Mouse (Mus musculus): Measurements from ENCODE around the gene D430041D05Rik. TPM values are rescaled to one million over a fixed set of nuclear protein-coding genes. Genes with fewer than 3 reads are reported as not detected.

The D430041D05Rik gene
- polyA plus RNA-seq, 1 experiment from 2014 or later: 2.4 TPM

GRCm38 (mm10) chr2:104192401-104193141, 218.2 kb downstream of the D430041D05Rik start:
- H3K4me1 ChIP-seq (ENCODE audit: control insufficient read depth, insufficient read depth, low read length): no peaks in the 10 kb centered on the region
- no peak overlapping the region for H3K9ac ChIP-seq (ENCODE audit: low read length)
- no peak overlapping the region for H3K27ac ChIP-seq (ENCODE audit: low read depth, low read length)
- no peak overlapping the region for H3K4me3 ChIP-seq (ENCODE audit: low read depth, low read length)
- H3K27me3 ChIP-seq (ENCODE audit: control insufficient read depth, insufficient read depth, low read length): no peaks in the 10 kb centered on the region
- no peaks in the 10 kb centered on the region for H3K9me3 ChIP-seq (ENCODE audit: control insufficient read depth, low read length)
- H3K36me3 ChIP-seq (ENCODE audit: control insufficient read depth, insufficient read depth, low read length): no peaks in the 10 kb centered on the region
- ATAC-seq (ENCODE audit: low FRiP score): no peak
- 92% methylated on average over 18 of the region's 18 CpGs for WGBS
- no peak overlapping the region for H3K4me2 ChIP-seq
- no peak for DNase-seq (ENCODE audit: low spot score, missing footprints)

GRCm38 (mm10) chr2:104191723-104192122, 219.1 kb downstream of the D430041D05Rik start:
- Histone ChIP-seq H3K9ac (ENCODE audit: low read length) (no peak overlapping the region), H3K9me3 (ENCODE audit: control insufficient read depth, low read length) (no peaks in the 10 kb centered on the region), H3K36me3 (ENCODE audit: control insufficient read depth, insufficient read depth, low read length) (no peaks in the 10 kb centered on the region), H3K4me1 (ENCODE audit: control insufficient read depth, insufficient read depth, low read length) (no peaks in the 10 kb centered on the region), H3K4me2 (no peak overlapping the region), H3K4me3 (ENCODE audit: low read depth, low read length) (no peak overlapping the region), H3K27ac (ENCODE audit: low read depth, low read length) (no peak overlapping the region), H3K27me3 (ENCODE audit: control insufficient read depth, insufficient read depth, low read length) (no peaks in the 10 kb centered on the region)
- ATAC-seq (ENCODE audit: low FRiP score): no peak
- 73% methylated on average over 2 of the region's 2 CpGs for WGBS
- no peak for DNase-seq (ENCODE audit: low spot score, missing footprints)

DNA sequence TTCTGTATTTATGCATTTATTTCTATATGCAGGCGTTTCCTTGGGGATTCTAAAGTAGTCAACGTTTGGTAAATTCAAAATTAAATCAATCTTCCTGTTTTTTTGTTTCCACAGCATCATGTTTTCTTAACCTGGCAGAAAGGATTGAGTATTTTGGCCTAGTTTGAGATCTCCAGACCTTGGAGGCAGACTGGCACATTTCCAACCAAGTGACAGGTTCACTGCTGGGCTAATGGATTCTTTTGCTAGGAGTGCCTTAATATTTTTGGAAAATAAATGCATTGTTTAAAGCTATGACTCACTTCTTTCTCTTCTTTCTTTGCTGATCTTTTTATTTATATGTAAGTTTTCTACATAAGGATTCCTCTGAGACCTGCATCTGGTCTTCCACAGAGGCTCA, 222.0 kb downstream of the D430041D05Rik start:
- H3K9me3 ChIP-seq (ENCODE audit: control insufficient read depth, low read length): no peaks in the 10 kb centered on the region
- no peaks in the 10 kb centered on the region for H3K36me3 ChIP-seq (ENCODE audit: control insufficient read depth, insufficient read depth, low read length)
- no peak for ATAC-seq (ENCODE audit: low FRiP score)
- no peaks in the 10 kb centered on the region for H3K27me3 ChIP-seq (ENCODE audit: control insufficient read depth, insufficient read depth, low read length)
- H3K4me1 ChIP-seq (ENCODE audit: control insufficient read depth, insufficient read depth, low read length): no peaks in the 10 kb centered on the region
- H3K4me3 ChIP-seq (ENCODE audit: low read depth, low read length): no peak overlapping the region
- DNase-seq (ENCODE audit: low spot score, missing footprints): no peak
- H3K9ac ChIP-seq (ENCODE audit: low read length): no peak overlapping the region
- H3K4me2 ChIP-seq: no peak overlapping the region
- 76% methylated on average over 2 of the region's 2 CpGs for WGBS
- H3K27ac ChIP-seq (ENCODE audit: low read depth, low read length): no peak overlapping the region

DNA sequence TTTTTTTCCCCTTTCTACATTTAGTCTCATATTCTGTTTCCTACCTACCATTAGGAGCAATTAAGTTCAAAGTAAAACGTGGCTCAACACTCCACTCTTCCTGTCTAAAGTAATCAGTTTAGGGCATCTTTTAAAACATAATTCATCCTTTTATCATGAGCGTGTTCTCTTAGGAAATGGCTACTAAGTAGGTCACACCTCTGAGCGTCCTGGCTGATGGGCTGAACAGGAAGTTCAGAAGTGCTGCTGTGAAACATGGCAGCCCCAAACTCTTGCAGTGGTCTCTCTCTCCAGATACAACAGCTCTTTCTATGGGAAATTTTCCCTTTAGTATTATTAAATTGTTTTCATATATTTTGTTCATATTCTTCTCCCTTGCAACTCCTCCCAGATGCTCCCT, 223.7 kb downstream of the D430041D05Rik start:
- Histone ChIP-seq H3K9ac (ENCODE audit: low read length) (no peak overlapping the region), H3K4me1 (ENCODE audit: control insufficient read depth, insufficient read depth, low read length) (no peaks in the 10 kb centered on the region), H3K36me3 (ENCODE audit: control insufficient read depth, insufficient read depth, low read length) (no peaks in the 10 kb centered on the region), H3K4me2 (no peak overlapping the region), H3K4me3 (ENCODE audit: low read depth, low read length) (no peak overlapping the region), H3K27ac (ENCODE audit: low read depth, low read length) (no peak overlapping the region), H3K9me3 (ENCODE audit: control insufficient read depth, low read length) (no peaks in the 10 kb centered on the region), H3K27me3 (ENCODE audit: control insufficient read depth, insufficient read depth, low read length) (no peaks in the 10 kb centered on the region)
- WGBS: 85% methylated on average over 3 of the region's 3 CpGs
- ATAC-seq (ENCODE audit: low FRiP score) (no peak), DNase-seq (ENCODE audit: low spot score, missing footprints) (no peak)

DNA sequence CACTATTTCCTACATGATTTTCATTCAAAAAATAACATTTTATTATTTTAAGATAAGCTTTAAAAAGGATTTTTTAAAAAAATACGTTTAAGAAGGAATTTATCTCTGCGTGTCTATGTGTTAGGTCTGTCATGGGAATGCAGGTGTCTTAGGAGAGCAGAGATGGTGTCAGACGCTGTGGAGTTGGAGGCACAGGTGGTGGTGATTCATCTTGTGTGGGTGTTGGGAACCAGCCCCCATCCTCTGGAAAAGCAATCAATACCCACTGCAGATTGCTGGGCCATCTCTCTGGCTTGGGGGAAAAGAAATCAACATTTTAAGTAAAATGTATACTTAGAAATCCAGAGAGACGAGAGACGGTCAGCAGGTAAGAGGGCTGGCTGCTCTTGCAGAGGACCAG, 225.2 kb downstream of the D430041D05Rik start:
- Histone ChIP-seq H3K27me3 (ENCODE audit: control insufficient read depth, insufficient read depth, low read length) (no peaks in the 10 kb centered on the region), H3K9me3 (ENCODE audit: control insufficient read depth, low read length) (no peaks in the 10 kb centered on the region), H3K27ac (ENCODE audit: low read depth, low read length) (no peak overlapping the region), H3K9ac (ENCODE audit: low read length) (no peak overlapping the region), H3K4me3 (ENCODE audit: low read depth, low read length) (no peak overlapping the region), H3K36me3 (ENCODE audit: control insufficient read depth, insufficient read depth, low read length) (no peaks in the 10 kb centered on the region), H3K4me1 (ENCODE audit: control insufficient read depth, insufficient read depth, low read length) (no peaks in the 10 kb centered on the region), H3K4me2 (no peak overlapping the region)
- DNase-seq (ENCODE audit: low spot score, missing footprints) (no peak), ATAC-seq (ENCODE audit: low FRiP score) (no peak)
- 88% methylated on average over 5 of the region's 5 CpGs for WGBS

DNA sequence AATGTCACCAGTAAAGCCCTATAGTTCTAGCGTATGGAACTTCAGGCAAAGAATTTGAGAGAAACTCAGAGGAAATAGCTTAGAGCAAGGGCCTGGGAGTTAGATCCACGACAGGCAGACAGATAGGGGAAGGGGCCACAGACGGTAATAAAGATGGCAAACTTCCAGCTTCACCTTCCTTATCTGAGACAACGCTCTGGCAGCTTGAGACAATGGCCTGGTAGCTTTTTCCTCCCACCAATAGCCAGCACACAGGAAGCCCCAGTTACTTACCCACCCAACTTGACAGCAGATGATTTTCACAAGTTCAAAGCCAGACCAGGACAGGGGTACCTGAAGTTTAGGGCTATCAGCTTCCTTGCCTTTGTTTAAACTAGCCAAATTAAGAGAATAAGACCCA, 226.5 kb downstream of the D430041D05Rik start:
- Histone ChIP-seq H3K4me2 (no peak overlapping the region), H3K27me3 (ENCODE audit: control insufficient read depth, insufficient read depth, low read length) (no peaks in the 10 kb centered on the region), H3K4me3 (ENCODE audit: low read depth, low read length) (no peak overlapping the region), H3K36me3 (ENCODE audit: control insufficient read depth, insufficient read depth, low read length) (no peaks in the 10 kb centered on the region), H3K4me1 (ENCODE audit: control insufficient read depth, insufficient read depth, low read length) (no peaks in the 10 kb centered on the region), H3K9me3 (ENCODE audit: control insufficient read depth, low read length) (no peaks in the 10 kb centered on the region), H3K9ac (ENCODE audit: low read length) (no peak overlapping the region), H3K27ac (ENCODE audit: low read depth, low read length) (no peak overlapping the region)
- 74% methylated on average over 4 of the region's 4 CpGs for WGBS
- DNase-seq (ENCODE audit: low spot score, missing footprints): no peak
- no peak for ATAC-seq (ENCODE audit: low FRiP score)

GRCm38 (mm10) chr2:104183246-104183845, 227.5 kb downstream of the D430041D05Rik start:
- H3K27ac ChIP-seq (ENCODE audit: low read depth, low read length): no peak overlapping the region
- H3K36me3 ChIP-seq (ENCODE audit: control insufficient read depth, insufficient read depth, low read length): no peaks in the 10 kb centered on the region
- H3K4me1 ChIP-seq (ENCODE audit: control insufficient read depth, insufficient read depth, low read length): no peaks in the 10 kb centered on the region
- no peak for ATAC-seq (ENCODE audit: low FRiP score)
- H3K4me3 ChIP-seq (ENCODE audit: low read depth, low read length): no peak overlapping the region
- DNase-seq (ENCODE audit: low spot score, missing footprints): peak; percentile 70
- no peaks in the 10 kb centered on the region for H3K27me3 ChIP-seq (ENCODE audit: control insufficient read depth, insufficient read depth, low read length)
- WGBS: 80% methylated on average over 5 of the region's 5 CpGs
- no peak overlapping the region for H3K4me2 ChIP-seq
- H3K9ac ChIP-seq (ENCODE audit: low read length): no peak overlapping the region
- no peaks in the 10 kb centered on the region for H3K9me3 ChIP-seq (ENCODE audit: control insufficient read depth, low read length)

- no peak for DNase-seq (ENCODE audit: low spot score, missing footprints)
- Histone ChIP-seq H3K27me3 (ENCODE audit: control insufficient read depth, insufficient read depth, low read length) (no peaks in the 10 kb centered on the region), H3K4me1 (ENCODE audit: control insufficient read depth, insufficient read depth, low read length) (no peaks in the 10 kb centered on the region), H3K4me2 (no peak overlapping the region), H3K9ac (ENCODE audit: low read length) (no peak overlapping the region), H3K9me3 (ENCODE audit: control insufficient read depth, low read length) (no peaks in the 10 kb centered on the region), H3K36me3 (ENCODE audit: control insufficient read depth, insufficient read depth, low read length) (no peaks in the 10 kb centered on the region), H3K4me3 (ENCODE audit: low read depth, low read length) (no peak overlapping the region), H3K27ac (ENCODE audit: low read depth, low read length) (no peak overlapping the region)
- ATAC-seq (ENCODE audit: low FRiP score): no peak
- WGBS: 87% methylated on average over 8 of the region's 8 CpGs
These were observed 231.2 kb downstream of the D430041D05Rik start for GRCm38 (mm10) chr2:104179636-104180035.

GRCm38 (mm10) chr2:104178251-104178650, 232.6 kb downstream of the D430041D05Rik start:
- WGBS: 85% methylated on average over 4 of the region's 4 CpGs
- peak; percentile 39 for DNase-seq (ENCODE audit: low spot score, missing footprints)
- no peaks in the 10 kb centered on the region for H3K27me3 ChIP-seq (ENCODE audit: control insufficient read depth, insufficient read depth, low read length)
- H3K9me3 ChIP-seq (ENCODE audit: control insufficient read depth, low read length): no peaks in the 10 kb centered on the region
- no peak overlapping the region for H3K9ac ChIP-seq (ENCODE audit: low read length)
- no peak overlapping the region for H3K27ac ChIP-seq (ENCODE audit: low read depth, low read length)
- H3K4me1 ChIP-seq (ENCODE audit: control insufficient read depth, insufficient read depth, low read length): no peaks in the 10 kb centered on the region
- no peak for ATAC-seq (ENCODE audit: low FRiP score)
- H3K4me2 ChIP-seq: no peak overlapping the region
- H3K4me3 ChIP-seq (ENCODE audit: low read depth, low read length): no peak overlapping the region
- no peaks in the 10 kb centered on the region for H3K36me3 ChIP-seq (ENCODE audit: control insufficient read depth, insufficient read depth, low read length)

Measured in midbrain, embryonic 11.5 days (tissue).